Mouse (Mus musculus): ENCODE results near the gene C1qtnf2.

C1qtnf2 gene

GRCm38 (mm10) chr11:43474225-43474774 lies at the start of gene C1qtnf2:
TSS of gene C1qtnf2 (plus strand) at chr11:43474276.
- no peak for DNase-seq

DNA sequence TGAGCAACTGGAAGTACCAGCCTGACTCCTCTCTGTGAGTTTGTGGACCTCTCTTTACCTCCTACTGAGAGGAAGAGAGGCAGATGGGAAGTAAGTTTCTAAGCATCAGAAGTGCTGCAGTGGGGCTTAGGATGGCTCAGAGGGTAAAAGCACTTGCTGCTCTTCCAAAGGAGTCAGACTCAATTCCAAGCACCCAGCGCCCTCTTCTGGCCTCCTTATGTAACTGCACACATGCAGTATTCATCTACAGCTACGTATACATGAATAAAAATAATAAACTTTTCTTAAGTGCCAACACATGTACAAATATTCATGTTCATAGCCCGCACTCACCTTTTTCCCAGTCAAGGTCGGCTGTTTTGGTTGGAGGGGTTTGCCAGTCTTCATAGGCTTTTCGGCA lies 49.7 kb upstream of the C1qtnf2 start:
- DNase-seq, result no peak

DNA sequence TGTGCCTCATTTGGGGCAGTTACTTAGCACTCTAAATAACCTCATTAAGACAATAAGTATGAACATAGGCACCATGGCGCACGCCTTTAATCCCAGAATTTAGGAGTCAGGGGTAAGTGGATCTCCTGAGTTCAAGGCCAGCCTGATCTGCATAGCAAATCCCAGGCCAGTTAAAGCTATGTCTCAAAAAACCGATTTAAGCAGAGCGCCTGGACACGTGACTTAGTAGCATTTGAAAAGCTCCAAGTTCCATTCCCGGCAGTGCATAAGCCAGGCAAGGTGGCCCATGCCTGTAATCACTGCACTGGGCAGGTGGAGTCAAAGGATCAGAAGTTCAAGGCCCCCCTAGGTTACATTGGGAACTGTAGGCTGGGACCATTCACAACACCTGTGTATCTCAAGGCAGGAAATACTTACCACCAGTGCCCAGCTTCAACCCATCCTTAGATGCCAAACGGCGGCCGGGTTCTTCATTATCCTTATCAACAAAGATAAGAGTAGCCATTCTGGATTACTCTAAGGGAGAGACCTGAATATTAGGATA lies 48.8 kb upstream of the C1qtnf2 start:
- DNase-seq, result no peak

DNA sequence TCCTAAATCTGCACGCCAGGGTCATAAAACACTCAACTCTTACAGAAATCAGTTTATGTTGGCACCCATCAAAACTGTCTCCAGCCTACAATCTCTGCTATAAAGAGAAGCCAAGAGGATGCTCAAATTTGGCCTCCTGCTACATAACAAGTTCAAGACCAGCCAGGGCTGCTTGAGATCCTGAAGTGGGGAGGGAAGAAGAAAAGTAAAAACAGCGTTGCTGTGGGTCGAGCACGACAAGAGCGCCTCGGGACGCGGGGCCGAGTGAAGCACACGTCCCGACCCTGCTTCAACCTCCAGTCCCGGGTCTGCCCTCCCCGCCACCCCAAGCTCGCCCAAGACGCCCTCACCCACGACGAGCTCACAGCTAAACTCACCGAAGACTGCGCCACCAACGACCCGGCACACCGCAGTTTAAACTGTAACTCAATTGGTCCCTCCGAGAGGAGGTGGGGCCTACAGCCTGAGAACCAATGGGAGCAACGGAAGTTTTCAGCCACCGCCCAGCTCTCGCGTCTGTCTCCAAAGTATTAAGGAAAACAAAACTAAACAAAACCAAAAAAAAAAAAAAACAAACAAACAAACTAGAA lies 48.2 kb upstream of the C1qtnf2 start, which contains the start of gene Pttg1:
TSS of gene Pttg1 (minus strand) at position 428 of the 590 bp plus-strand sequence.
- peak; percentile 72 for DNase-seq

- no peak for DNase-seq
Measured at GRCm38 (mm10) chr11:43426414-43426884, 47.6 kb upstream of the C1qtnf2 start.

- peak; percentile 74 for DNase-seq
Measured at GRCm38 (mm10) chr11:43433254-43434023, 40.6 kb upstream of the C1qtnf2 start, which contains the start of gene Slu7. TSS of gene Slu7 (plus strand) at chr11:43433744.

DNA sequence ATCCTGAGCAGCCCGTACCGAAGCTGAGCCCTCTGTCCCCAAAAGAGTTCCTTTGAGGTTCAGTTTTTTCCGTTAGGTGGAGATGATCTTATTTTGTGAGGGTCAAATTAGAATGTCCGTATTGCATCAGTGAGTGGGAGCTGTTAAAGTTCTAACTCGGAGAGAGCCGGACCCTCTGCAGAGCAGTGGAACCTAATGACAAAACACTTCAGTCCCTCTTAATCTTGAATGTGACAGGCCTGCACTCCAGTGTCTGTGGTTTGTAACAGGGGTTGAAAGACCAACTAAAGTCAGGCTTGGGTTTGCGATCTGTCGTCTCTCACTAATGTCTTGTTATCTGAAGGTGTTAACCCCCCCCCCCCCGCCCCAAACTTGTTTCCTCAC lies 40.1 kb upstream of the C1qtnf2 start:
- no peak for DNase-seq

DNA sequence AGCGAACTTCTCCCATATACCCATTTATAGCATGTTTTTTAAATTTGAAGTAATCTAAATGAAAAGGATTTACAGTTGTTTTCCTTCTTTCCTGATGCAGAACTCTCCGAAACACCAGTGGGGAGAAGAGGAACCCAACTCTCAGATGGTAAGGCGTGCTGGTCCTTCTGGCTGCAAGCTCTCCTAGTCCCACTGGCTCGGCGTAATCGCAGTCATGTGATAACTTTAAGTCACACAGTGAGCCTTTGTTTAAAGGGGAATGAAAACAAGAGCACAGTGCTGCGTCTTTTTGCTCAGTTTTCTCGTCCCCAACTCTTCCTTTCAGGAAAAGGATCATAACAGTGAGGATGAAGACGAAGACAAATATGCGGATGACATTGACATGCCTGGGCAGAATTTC lies 33.0 kb upstream of the C1qtnf2 start:
- DNase-seq, result no peak

GRCm38 (mm10) chr11:43443183-43443582 lies 30.9 kb upstream of the C1qtnf2 start:
- no peak for DNase-seq

DNA sequence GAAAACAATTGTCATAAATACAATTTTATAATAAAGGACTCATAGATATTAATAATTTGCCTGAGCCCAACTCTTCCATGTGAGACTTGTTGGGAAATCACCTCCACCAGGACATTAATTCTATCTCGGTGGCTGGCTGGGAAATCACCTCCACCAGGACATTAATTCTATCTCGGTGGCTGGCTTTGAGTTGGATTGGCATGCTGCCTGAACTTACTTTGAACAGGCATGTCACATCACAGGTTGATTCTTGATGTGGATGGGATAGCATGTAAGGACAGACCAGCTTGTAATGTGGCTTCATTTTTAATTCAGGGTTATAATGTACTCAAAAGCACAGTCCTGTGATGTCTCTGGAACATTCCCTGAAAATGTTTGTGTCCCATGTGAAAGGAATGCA lies 24.2 kb upstream of the C1qtnf2 start:
- DNase-seq, result no peak

- DNase-seq, result no peak
Measured at GRCm38 (mm10) chr11:43451322-43451721, 22.8 kb upstream of the C1qtnf2 start.

- no peak for DNase-seq
Measured at GRCm38 (mm10) chr11:43452266-43452665, 21.8 kb upstream of the C1qtnf2 start.

- DNase-seq, result no peak
Measured at GRCm38 (mm10) chr11:43463204-43463603, 10.9 kb upstream of the C1qtnf2 start.

DNA sequence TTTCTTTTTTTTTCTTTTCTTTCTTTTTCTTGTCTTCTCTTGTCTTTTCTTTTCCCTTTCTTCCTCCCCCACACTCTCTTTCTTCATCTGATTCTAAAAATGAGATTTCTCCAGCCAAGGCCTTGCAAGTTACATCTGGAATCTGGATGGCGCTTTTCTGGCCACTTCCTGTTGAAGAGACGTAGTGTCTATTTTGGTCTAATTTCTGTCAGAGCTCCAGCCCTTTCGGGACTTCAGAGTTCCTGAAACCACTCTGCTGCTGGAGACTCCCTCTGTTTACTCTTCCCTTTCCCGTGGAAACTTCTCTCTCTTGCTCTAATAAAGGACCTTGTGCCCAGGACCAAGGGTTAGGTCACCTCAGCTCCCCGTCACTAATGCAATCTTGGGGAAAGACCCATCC lies 4.0 kb upstream of the C1qtnf2 start:
- no peak for DNase-seq

- DNase-seq, result no peak
Measured at GRCm38 (mm10) chr11:43470881-43471820, 2.9 kb upstream of the C1qtnf2 start.

- DNase-seq, result no peak
Measured at GRCm38 (mm10) chr11:43473115-43473514, 961 bp upstream of the C1qtnf2 start.

DNA sequence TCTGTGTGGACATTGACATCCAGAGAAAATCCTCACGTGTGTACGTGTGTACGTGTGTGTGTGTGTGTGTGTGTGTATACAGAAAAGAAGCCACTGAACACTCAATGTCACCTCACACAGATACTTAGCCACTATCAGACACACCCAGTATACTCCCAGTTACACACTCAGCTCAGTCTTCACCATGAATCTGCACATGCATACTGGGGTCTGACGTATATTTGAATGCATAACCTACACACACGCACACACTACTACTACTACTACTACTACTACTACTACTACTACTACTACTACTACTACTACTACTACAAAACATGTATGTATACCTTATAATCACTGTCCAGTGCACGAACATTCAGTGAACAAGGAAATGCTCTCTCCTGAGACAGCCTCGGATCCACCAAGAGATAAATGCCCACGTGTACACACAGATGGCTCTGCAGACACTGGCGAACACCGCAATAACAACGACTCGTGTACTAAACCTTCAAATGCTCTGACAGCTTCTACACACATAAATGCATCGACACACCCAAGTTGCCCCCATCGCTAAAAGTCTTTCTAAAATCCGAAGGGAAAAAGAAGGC lies 346 bp upstream of the C1qtnf2 start:
- DNase-seq, result no peak

- no peak for DNase-seq
Measured at GRCm38 (mm10) chr11:43479376-43479775, 5.3 kb downstream of the C1qtnf2 start.

GRCm38 (mm10) chr11:43480561-43480960 lies 6.5 kb downstream of the C1qtnf2 start:
- no peak for DNase-seq

DNA sequence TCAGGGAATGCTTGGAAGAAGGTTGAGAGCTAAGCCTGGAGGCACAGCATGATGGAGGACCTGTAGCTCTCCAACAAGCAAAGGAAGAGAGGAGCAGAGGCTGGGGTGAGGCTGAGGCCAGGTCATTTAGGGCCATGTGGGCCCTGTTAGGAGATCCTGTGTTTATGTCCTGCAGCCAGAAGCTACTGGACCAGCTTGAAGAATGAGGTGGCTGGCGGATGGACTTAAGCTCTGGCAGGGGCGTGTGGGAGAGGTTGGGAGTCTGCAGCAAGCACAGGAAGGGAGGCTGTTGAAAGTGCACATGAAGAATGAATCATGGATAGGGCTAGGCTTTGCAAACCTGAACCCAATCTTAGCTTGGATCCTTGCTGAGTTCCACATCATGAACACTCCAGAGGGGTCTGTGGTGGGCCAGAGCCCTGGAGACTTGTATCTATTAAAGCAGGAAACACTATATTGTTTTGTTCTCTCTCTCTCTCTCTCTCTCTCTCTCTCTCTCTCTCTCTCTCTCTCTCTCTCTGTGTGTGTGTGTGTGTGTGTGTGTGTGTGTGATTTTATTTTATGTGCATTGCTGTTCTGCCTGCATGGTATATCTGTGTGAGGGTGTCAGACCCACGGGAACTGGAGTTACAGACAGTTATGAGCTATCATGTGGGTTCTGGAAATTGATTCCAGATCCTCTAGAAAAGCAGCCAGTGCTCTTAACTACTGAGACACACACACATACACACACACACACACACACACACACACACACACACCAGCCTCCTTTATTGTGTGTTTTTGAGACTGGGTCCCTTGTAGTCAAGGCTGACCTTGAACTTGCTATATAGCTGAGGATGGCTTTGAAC lies 7.8 kb downstream of the C1qtnf2 start:
- DNase-seq, result no peak

DNA sequence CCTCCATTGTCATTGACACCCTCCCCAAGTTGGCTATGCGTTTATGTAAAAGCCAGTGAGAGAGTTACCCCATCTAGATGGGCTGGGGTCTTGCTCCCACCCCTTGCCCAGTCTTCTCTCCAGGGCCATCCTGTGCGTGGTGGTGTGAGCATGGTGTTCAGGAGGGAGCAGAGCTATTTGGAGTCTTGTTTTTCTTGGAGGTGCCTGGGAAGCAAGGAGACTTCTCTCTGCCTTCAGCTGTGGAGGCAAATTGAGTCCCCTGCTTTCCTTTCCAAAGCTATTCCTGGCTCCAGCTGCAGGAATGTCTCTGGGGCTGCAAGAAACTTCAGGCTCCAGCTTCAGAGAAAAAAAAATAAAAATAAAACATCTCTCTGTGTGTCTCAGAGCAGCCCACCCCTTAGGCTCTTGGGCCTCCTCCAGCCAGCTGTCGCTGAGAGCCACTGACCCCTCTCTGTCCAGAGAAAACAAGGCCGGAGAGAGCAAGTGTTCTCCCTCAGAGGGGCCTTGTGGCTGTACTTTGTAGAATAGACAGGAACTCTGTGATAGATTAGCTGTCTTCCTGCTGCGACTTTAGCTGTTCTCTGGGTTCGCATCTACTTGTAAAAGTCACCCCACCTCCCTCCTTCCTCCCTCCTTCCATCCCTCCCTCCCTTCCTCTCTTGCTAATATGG lies 9.2 kb downstream of the C1qtnf2 start:
- no peak for DNase-seq

Data from cerebellum, adult 9-11 months (tissue).